Mouse (Mus musculus) right cerebral cortex, adult 2 months (tissue): ENCODE measurements at regions not wholly inside any gene's neighbourhood (a gene's known extent, or its start where the extent isn't known, plus 50 kb on each side); places are given as distances from the start of the nearest gene placed in this dataset.

Experiments used
- DNase-seq, 2 experiments: peaks; one replicate each; pipeline ENCODE4 v3.0.0; 2021 to 2022; ENCODE audit warnings: low spot score in 2 of 2

DNA sequence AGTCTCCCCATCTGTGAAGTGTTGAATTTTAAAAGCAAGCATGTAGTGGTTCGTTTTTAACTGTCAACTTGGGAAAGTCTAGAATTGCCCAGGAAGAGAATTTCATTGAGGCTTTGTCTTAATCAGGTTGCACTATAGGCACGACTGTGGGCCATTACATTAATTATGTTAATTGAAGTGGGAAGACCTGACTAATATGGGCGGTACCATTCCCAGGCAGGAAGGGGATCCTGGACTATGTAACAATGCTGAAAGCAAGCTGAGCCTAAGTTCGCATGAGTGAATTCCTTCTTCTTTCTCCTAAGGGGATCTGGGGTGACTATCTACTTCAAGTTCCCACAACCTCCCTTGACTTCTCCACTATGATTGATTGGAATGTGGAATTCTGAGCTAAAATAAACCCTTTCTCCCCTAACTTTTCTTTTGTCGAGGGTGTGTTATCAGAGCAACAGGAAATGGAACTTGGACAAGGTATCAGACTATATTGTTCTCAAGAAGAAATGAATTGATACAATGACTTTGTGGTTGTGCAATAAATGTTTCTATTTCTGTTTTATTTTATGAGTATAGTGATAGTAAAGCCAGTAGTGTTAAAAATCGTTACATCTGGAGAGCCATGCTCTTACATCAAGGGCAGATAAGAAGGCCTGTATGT is 285.2 kb upstream of the Adgrl2 start:
- DNase-seq, result no peak

DNA sequence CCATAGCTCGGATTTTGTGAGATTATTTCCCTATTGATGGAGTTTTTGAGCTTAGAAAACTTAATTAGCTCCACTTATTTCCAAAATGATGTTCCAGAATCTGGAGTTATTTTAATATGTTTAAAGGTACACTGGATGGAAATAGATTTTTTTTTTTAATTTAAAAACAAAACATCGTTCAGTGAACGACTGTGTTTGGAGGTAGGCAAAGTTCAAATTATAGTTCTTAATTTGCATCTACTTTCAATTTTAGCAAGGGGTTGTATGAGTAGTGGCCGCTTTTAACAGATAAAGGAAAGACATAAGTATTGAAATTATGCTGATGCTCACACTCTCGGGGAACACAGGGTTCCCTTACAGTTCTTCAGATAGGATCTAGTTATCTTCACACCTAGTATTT is 284.6 kb upstream of the Adgrl2 start:
- no peak for DNase-seq

DNA sequence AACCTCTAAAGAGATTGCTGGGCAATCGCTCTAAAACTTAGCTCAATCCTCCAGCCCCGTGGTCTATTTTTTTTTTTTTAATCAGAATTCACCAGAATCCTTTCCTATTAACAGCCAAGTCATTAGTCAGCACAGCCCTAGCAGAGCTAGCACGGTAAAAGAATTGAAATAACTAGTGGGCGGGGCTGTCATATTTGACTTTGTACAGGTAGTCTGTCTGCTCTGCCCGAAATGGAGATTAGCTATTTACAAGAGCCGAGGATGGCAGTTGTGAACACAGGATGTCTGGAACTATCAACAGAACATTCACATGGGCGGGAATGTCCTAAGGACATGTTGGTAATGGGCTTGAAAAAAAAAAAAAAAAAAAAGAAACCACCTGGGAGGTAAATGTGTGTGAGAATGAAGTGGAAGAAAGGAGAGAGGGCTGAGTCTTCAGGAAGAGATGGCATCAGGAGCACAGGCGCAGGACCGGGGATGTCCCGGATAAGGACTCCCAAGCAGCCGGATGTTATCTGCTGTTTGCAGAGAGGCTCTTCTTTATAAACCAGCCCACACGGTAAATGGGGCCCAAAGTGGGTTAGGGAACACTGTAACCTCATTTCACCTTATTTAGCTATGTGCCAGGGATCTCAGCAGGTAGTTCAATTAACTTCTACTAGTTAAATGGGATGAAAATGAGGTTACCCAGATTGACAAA is 283.8 kb upstream of the Adgrl2 start:
- DNase-seq, result no peak

DNA sequence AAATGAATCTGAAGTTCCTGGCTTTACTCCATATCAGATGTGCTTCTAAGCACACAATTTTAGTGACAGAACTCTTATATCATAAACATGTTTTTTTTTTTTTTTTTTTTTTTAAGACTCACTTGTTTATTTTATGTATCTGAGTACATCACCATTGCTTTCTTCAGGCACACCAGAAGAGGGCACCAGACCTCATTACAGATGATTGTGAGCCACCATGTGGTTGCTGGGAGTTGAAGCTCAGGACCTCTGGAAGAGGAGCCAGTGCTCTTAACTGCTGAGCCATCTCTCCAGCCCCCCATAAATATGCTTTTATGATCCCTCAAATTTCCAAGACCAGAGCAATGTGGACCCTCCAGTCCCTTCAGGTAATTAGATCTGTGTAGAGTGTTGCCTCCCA is 280.1 kb upstream of the Adgrl2 start:
- DNase-seq, result no peak

DNA sequence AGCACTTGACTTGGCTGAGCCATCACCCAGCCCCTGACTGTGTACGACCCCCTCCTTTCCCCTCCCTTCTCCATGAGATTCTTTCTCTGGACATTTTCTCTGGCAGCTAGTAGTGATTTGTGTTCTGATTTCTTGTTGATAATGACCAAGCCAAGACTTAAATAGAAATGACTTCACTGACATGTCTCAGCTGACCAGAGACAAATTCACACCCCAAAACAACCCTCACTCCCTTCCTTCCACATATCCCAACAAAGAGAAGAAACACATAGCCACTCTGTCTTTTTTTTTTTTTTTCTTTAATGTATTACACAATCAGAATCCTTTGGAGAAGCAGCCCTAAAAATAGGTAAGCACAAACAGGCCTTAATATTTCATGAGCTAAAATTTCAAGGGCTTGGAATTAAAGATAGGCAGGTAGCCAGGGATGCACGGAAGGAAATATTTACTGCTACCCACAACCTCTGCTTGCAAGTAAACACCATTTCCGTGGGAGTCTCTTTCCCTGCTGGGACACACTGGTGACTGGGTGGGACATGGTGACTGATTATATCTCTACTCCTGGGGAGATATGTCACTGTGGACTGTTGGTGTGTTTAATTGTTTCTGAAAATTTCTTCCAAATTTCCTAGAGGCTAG is 272.1 kb upstream of the Adgrl2 start:
- no peak for DNase-seq

DNA sequence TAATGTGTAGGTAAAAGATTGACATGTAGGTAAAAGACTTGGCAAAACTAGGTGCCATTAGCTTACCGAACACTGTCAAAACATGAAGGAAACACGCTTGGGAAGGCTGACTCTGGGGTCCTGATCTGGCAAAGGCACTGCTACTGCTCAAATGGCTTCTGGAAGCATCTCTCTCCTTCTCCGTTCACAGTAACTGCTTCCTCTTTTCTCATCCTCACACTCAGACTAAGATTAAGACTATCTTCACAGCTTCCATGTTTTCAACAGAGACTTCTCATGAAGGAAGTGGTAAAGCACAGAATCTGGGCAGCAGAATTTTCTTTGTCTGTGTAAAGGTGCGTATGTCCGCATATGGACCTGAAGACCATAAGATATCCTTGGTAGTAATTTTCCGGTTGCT is 271.4 kb upstream of the Adgrl2 start:
- no peak for DNase-seq

DNA sequence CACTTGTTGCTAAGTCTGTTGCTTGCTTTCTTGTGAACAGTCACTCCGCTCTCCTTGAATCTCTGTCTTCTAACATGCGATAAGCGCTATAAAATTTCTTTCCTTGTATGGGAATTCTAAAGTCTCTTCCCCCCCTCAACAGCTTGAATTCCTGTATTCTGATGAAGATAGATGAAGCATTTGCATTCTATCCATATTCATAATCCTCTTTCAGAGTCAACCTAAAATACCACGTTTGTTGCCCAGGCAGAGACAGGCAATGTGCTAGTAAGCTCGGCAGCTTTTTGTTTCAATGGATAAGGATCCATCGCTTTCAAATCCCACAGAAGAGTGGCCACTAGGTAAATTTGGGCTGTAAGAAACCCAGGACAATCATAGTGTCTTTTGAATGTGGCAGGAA is 268.5 kb upstream of the Adgrl2 start:
- no peak for DNase-seq

DNA sequence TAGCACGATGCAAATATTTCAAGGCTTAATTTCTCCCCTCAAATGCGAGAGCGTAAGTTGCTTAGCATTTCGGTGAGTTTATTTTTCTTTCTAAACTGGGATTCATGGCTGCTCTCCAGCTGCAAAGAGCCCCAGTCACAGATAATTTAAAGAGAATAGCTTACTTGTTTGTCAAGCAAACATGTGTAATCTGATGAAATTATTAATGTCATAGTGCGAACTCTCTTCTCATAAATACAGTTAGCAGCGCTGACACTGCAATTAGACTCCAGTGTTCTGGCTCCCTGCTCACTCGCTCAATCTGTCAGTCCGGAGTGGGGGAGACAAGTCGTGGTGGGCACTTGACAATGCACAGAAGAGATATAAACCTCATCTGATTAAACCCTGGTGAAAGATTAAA is 266.5 kb upstream of the Adgrl2 start:
- no peak for DNase-seq

DNA sequence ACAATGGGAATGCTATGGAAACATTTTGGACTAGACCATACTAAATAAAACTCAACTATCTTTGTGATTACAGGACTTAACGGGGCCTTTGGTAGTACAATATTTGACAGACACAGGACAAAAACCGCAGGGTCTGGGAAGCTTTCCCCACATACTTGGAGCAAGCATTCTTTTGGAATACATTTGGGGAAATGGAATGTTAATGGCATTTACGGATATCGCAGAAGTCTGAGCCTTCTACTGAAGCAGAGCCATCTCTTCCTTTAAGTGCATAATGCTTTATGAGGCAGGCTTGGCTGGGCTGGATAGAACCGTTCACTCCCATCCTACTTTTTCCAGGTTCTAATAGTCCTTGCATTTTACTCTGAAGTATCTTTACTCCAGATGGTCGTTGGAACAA is 262.7 kb upstream of the Adgrl2 start:
- DNase-seq, result no peak

DNA sequence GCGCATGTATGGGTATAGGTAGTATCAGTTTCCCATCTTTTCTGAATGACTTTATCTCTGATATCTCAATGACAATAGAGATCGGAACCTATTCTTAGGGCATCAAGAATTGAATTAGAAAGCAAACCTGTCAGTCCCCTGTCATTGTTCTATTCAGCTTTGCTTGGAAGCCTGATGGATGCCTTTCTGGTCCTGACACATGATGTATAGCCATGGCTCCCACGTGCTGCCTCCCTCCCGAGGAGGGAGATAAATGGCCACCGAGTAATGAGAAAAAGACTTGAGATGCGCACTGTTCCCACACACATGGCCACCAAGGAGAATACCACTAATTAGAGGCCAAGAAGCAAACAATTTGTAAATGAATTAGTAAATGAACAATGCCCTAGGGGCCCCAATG is 261.8 kb upstream of the Adgrl2 start:
- DNase-seq, result no peak

DNA sequence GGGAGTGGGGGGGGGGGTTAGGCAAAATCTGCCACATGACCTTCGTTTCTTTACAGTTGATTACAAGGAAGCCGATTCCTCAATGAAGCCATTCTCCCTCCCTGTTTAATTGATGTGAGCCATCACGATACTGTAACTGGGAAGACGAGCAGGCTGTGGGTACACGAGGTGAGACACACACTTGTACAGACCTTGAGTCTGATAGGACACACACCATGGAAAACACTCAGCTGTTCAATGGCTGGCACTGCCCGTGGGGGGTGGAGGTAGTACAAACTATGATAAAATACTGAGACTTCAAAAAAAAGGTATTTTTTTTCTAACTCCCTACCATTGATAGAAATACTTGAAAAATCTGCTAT is 257.3 kb upstream of the Adgrl2 start:
- DNase-seq, result no peak

DNA sequence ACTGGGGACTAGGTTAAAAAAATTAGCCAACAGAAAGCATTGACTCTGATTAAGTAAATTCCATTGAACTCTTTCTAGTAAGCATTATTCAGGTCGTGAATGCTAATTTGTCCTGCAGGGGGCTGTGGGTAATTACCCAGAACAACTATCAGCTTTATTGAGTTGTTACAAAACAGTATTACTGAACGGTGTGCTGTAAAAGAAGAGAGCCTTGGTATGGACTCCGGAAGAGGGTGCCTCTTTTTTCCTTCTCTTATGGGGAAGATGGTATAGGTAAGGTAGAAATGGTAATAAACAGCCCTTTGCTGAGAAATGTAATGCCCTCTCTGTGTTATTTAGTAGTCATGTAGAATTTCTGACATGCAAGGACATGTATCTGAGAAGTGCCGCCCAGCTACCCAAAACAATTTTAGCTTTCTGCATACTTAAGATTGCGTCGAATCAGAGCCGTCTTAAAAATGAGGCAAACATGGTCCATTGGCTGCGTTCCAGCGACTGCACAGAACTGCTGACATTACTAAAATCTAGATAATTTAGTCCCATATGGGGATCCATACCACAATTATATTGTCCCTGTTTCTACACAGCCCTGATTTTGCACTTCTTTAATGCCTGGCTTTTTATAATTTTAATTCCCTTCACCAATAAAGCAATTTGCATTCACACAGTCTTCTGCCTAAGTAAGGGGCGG is 256.7 kb upstream of the Adgrl2 start:
- peak in 1 of 2 experiments; percentile 24 for DNase-seq

DNA sequence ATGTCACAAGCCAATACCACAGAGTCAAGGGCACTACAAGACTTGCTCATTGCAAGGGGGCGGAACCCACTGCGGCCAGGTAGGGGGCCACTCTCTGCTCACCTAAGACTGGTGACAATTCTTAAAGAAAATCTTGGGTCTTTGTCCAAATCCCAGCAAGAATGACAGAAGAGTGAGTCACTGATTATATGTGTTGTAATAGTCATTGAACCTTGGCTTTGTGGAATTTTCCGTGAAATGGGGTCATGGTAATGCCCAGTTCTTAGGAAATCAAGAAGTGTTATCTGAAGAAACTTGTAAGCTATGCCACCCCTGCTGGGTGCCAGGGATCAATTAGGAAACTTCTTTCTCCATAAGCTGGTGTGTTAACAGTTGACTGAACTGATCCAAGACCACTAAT is 249.3 kb upstream of the Adgrl2 start:
- no peak for DNase-seq

DNA sequence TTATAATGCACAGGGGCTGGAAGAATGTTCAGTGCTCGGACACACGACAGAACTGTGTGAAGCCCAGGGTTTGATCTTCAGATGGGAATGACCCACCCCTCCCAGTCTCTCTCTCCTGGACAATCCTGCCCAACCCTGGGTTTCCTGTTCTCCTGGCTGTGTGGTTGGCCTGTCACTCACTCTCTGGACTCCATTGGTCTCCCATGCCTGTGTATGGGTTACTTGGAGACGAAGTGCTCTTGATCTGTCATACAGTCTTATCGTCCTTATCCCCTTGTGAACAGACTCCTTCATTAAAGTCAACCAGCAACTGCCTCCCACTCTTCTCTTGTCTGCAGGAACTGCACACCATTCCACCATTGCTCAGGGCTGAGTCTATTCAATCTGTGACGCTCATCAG is 247.7 kb upstream of the Adgrl2 start:
- DNase-seq, result no peak

DNA sequence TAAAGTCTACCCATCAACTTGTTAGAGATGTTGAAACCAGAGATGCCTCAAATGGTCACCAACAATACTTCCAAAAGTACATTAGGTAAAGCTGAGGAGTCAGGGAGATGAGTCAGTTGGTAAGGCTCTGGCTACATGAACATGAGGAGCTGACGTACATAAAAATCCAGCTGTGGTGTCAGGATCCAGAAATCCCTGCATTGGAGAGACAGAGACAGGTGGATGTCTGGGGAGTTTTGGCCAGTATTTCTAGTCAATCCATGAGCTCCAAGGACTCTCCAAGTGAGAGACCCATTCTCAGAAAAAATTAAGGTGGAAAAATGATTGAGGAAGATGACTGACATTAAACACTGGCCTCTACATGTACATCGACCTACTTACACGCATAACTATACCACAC is 244.8 kb upstream of the Adgrl2 start:
- no peak for DNase-seq

DNA sequence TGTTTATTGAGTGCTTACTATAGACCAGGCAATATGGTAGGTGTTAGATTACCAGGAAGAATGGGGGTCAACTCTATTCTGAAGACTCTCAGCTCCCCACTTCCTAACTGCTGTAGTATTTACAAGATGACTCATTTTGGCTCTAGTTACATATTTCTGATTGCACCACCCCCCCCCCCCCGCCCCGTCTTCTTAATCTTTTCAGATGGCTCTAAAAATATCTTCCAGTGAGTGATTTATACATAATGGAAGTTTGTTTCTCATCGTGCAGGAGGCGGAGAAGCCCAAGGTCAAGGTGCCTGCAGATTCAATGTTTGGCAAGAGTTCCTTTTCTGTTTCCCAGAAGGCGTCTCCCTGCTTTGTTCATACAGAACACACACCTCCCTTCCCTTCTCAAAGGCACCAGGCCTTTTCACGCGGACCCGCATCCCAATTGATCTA is 243.4 kb upstream of the Adgrl2 start:
- no peak for DNase-seq

DNA sequence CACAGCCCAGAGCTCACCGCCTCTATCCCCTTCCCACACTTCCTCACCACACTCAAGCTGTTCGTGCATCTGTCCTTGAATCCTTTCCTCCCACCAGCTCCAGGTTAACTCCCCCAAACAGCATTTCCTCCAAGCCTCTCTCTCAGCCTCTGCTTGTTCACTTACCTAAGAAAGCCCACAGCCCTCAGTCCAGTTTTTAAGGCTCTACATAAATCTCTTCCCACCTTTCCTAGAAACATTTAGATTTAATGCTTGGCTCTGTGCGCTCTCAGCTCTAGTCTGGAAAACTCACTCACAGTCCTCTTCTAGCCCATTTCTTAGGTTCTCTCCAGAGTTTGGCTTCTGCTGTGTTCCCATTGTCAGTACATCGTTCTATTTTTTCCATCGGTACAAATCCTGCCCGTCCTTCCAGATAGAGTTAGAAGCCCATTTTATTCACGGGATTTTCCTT is 242.9 kb upstream of the Adgrl2 start:
- peak; percentile 59 to 64 for DNase-seq

DNA sequence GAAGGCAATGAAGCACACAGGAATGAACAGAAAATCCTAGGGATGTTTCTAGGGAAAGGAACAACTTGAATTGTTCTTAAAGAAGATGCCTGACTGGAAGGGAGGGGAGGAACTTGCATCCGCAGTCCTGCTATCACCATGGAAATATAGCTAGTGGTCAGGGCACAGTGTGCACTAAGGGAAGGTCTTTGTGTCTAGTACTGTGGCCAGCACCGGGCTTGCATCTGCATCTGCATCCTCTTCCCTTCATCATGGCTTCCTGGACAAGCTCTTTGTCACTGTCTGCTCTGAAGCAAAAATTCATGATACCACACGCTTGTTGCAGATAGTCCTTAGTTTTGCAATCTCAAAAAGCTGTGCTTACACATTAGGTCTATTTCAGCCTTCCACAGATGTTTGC is 241.0 kb upstream of the Adgrl2 start:
- no peak for DNase-seq

DNA sequence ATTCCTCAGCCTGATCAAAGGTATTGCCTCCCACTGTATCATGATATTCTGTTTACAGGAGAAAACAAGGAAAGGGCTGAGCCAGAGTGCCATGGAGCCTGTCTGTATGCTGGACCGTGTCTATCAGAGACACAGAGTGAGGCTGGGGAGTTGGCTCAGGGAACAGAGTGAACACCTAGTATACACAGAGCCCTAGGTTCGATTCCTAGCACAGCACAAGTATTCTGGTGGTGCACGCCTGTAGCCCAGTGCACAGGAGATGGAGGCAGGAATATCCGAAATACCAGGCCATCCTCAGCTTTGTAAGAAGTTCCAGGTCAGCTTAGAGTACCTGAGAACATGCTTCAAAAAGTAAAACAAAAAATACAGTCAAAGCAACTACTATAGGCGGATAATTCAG is 237.2 kb upstream of the Adgrl2 start:
- DNase-seq, result no peak

DNA sequence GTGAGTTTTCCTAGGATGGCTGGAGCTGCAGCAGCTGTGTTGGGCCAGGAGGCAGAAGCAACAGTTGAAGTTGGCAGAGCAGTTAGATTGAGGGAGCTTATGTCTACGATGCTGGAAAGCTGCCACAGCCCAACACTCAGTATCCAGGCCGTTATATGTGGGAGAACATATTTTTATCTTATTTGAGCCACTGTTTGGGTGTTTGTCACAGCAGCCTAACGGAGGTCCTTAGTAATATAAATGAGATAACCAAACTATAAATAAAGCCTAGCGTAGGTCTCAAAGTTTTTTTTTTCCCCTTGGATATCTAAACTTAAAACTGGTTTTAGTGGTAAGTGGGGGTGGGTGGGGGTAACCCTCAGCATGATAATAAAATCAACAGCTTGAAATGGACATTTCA is 236.4 kb upstream of the Adgrl2 start:
- no peak for DNase-seq

DNA sequence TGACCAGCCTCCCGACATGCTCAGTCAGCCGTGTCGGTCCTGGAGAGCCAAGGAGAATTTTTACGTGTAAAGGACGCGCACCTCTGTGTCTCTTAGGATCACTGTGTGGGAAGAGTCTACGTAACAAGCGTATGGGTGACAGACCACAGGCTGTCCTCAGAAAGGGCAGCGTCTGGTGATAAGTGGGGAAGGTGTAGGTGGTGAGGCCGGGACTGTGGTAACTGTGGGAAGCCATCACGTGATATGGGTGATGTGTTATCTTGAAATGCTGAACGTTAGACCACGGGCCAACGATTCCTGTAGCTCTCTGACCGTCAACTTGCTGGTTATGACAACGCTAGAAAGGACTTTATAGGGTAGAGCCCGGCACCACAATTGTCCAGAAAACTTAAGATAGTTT is 235.3 kb upstream of the Adgrl2 start:
- no peak for DNase-seq

DNA sequence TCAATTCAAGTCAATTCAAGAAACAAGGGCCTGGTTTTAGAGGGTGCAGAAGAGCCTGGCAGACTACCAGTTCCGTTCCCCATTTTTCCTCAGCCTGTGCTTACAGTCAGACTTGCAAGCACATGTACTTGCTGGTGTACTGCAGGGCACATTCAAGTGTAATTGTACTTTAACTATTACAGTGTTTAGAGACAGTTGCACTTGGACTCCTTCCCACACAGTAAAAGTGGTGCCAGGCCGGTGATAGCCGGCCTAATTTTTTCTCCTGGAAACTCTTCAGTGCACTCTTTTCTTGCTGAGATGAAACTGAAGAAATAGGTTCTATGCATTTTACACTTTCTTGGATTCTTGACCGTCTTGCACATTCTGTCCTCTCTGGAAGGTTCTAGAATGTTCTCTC is 233.9 kb upstream of the Adgrl2 start:
- DNase-seq, result no peak

DNA sequence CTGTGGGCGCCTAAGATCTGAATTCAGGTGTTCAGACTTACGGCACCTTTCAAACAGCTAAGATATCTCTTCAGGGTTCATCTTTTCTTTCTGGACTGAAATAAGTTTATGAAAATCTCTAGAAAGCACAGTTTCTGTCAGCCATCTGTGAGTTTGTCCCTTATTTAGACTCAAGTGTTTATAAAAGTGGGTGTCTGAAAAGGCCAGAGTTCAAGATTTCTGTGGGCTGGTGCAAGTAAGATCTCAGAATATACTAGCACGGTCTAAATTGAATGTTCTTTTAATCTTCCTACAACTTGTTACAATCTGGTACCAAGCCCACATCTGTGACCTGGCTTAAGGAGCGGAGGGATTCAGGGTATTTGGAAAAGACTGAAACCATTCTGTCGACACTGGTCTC is 233.4 kb upstream of the Adgrl2 start:
- peak in 1 of 2 experiments; percentile 21 for DNase-seq
